Mouse (Mus musculus) embryo, embryonic 10 days (tissue): ENCODE data around the gene Nr5a1.

Experiments
- DNase-seq: peaks from one replicate; pipeline ENCODE4 v3.0.0-alpha.2; 2015; ENCODE audit warnings: low spot score

Nr5a1 gene

GRCm38 (mm10) chr2:38650340-38650739, 64.0 kb downstream of the Nr5a1 start:
- DNase-seq = no peak

DNA sequence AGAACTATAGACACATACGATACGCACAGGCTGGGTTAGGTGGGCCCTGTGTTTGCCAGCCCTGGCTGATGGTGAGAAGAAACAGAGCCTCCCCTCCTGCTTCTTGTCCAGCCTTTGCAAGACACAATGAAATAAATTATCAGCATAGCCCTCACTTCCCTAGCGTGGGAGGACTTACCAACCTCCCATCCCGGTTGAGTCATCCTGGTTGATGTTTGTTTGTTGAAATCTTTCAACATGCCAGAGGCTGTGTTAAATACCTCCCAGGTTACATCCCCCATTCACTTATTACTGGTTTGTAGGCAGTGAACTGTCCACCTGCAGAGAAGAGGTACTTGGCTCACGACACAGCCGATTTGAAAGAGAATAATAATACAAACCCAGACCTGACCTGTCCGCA, 66.7 kb downstream of the Nr5a1 start:
- DNase-seq = no peak

DNA sequence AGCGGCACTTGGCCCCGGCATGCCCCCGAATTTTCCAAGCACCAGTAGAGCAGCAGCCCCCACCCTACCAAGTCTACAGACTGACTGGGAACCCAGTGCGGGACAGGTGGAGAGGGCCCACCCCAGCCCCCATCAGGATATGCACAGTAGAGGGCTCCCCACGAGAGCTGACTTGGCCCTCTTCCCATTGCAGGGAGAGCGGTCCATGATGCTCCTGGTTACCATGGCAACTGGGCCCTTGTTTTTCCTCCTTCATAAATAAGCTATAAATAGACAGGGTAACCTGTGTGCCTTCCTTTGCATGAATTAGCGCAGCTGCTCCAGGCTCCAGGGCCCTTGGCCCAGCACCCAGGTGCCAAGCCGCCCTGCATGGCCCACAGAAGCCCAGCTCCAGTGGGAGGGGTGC, 67.1 kb downstream of the Nr5a1 start:
- DNase-seq = no peak

DNA sequence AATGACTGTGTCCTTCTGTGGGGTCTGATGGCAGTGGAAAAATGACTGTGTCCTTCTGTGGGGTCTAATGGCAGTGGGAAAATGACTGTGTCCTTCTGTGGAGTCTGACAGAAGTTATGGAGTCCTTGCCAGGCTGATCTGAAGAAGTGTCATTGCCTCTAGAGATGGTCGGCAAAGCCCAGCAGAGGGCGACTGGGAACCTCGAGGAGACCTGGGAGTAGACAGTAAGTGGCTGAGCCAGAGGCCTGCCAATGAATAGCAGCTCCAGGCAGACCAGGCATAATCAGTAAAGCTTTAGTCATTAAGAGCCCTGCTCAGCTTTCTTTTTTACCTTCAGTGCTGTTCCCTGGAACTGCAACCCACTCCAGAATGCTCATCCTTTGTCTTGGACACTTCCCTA, 68.4 kb downstream of the Nr5a1 start:
- DNase-seq = peak; percentile 82

GRCm38 (mm10) chr2:38643625-38644427, 70.5 kb downstream of the Nr5a1 start, which contains the start of gene Psmb7:
Psmb7 (minus strand) TSS chr2:38644087.
- peak; percentile 97 for DNase-seq
